Mouse (Mus musculus) retina, postnatal 1 day (tissue): ENCODE data around the gene Olfr1128.
A peak's percentile ranks its signal among the peaks of the same experiment; 100 is the strongest.
"Not testable (repeated sequence)": the region's sequence is repeated elsewhere in the genome, so short reads cannot be mapped to it uniquely, and the experiment has no call there.

ENCODE experiments used
- DNase-seq: peaks from one replicate; pipeline ENCODE4 v3.0.0-alpha.2; 2012

Olfr1128 gene

DNA sequence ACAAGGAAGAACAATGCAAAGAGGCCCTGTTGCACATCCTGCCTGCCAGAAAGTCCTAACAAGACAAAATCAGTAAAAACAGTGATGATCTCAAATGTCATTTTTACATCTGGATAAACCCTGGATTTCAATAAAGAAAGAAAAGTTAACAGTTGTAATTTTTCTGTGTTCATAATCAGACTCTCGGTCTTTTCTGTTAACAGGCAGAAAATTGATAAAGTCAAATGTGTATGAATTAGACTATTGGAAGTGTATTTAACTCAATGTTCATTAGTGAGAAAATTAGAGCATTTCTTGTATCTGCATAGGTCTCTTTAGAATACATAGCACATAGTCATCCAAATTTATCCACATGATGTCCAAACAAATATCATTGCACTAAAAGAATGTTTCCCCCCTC is at the start of gene Olfr1128:
Gene Olfr1128 (minus strand): TSS at position 101 of the 400 bp plus-strand sequence.
- no peak for DNase-seq

DNA sequence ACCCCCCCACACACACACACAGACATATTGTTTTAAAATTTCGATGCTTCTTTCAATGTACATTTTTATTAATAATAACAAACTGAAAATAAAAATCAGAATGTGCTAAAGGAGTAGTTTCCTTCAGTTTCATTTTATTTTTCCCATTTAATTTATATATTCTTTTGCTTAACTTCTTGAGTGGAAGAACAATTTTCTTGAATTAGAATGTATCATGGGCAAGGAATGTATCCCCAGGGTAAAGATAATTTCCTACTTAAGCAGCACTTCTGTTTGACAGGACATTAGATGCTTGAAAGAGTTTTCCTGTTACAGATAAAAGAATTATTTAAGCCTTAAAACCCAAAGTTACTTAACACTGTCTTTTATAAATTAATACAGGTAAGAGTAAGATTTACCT is 28.3 kb upstream of the Olfr1128 start, which contains the start of gene Olfr1129:
Gene Olfr1129 (plus strand): TSS at position 301 of the 400 bp plus-strand sequence.
- not testable (repeated sequence) for DNase-seq

DNA sequence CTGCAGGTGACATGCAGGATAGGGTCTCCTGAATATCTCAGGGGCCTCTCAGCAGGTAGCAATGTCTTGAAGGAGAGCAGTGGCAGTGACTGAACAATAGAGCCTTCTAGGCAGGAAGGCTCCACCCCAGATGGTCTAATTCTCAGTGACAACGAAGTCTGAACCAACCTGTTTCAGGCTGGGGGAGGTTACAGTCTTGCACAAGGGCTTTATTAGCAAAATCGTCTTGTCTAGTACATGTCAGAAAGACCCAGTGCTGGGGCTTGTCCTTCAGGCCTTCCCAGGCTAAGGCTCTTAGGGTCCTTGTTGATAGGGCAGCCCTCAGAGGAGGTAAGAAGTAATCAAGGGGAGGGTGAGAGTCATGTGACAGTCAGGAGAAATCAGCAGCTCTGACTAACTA is 10.5 kb downstream of the Olfr1128 start:
- DNase-seq = no peak

DNA sequence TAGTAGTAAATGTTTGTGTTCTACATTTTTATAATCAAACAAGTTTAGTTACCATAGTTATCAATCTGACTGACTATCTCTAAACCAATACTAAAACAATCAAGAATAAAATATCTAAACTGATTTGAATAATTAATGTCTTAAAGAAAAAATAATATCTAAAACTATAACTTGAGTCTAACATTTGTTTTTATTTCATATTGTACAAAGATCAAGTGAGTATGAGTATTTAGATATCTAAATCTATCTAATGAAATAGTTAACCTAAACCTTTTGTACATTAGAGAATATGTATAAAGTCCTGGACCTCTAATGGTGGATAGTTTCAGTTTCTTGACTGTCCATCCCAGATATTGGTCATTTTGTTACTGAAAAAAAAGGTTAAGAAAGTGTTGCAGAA is 13.8 kb downstream of the Olfr1128 start, which contains the start of gene Olfr153:
Gene Olfr153 (plus strand): TSS at position 301 of the 400 bp plus-strand sequence.
- no peak for DNase-seq

DNA sequence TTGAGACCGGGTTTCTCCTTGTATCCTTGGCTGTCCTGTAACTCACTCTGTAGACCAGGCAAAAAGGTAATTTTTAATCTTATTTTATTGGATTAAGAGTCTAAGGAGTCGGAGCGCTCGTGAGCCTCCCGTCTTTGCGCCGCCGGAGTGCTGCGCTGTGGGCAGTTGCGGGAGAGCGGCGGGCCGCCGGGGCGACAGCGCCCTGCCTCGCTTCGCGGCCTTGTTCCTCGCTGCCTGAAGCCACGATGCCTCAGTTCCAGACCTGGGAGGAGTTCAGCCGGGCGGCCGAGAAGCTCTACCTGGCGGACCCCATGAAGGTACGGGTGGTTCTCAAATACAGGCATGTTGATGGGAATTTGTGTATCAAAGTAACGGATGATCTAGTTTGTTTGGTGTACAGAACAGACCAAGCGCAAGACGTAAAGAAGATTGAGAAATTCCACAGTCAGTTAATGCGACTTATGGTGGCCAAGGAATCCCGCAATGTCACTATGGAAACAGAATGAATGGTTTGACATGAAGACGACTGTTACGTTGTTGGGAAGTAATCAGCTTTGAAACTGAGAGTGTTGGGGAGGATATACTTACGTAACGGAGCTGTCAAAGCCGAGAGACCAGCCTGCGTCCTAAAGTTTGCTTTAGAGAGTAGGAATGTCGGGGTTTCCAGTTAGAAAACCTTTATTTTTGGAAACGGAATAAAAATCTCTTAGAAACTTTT is 19.3 kb downstream of the Olfr1128 start:
- peak; percentile 12 for DNase-seq

DNA sequence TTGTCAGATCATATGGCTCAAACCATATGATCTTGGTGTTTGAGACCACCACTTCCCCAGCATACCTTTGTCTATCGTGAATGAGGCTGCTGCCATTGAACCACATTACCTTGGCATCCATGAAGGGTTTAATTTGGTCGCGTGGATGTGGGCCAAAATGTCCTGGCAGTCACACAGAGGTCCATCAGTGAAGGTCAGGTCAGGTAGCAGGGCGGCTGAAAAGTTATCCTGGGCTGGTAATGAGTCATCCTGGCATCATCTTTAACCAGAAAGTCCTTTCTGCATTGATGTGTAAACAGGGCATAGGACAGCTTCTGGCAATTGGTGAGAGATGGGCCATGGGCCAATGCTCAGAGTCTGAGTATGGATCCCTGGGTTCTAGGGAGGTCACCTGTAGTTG is 24.7 kb downstream of the Olfr1128 start:
- no peak for DNase-seq

DNA sequence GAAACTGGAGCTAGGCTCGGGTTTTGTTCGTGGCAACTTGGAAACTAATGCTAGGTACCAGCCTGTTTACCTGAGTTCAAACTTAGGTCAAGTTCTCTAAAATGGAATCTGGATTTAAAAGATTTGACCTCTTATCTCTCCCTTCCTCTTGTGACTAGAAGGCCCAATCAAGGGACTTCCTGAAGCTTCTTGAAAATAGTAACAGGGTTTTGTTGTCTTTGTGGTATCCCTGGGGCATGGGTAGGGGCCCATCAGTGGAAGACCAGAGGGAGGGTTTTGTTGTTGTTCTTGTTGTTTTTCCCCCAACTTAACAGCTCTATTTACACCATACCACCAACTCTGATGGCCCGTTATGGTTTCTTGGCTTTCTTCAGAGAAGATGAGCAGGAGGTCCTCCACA is 28.8 kb downstream of the Olfr1128 start:
- no peak for DNase-seq

DNA sequence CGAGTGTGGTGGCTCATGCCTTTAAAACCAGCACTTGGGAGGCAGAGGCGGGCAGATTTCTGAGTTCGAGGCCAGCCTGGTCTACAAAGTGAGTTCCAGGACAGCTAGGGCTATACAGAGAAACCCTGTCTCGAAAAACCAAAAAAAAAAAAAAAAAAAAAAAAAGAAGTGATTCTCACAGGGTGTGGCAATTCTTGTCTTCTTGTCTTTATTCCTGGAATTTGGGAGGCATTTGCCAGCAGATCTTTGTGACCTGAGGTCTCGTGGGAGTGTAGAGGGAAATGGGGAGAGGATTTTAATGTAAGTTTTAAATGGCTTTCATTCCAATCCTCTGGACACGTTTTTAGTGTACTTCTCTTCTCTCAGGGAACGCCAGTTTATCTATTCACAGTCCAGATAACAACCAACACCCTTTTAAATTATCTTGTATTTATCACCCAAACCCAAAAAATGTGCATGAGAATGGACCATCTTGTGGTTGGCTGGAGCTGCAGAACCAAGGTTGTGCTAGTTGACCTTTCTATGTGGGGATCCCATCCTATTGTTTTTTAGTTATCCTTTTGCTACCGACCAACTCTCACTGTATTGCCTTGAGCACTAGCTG is 29.8 kb downstream of the Olfr1128 start:
- DNase-seq = no peak

DNA sequence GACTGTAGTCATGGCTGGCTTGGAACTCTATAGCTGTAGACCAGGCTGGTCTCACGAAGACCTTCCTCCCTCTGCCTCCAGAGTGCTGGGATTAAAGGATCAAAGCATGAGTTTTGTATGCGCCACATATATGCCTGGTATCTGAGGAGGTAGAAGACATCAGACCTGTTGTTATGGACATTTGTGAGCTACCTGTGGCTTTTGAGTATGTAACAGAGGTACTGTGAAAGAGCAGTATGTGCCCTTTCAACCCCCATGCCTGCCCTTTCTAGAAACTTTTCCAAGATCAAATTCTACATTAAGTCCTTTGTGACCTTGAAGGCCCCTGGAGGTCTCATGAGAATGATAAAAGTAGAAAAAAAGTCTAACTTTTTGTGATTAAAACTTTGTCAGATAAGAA is 30.3 kb downstream of the Olfr1128 start:
- DNase-seq = no peak

DNA sequence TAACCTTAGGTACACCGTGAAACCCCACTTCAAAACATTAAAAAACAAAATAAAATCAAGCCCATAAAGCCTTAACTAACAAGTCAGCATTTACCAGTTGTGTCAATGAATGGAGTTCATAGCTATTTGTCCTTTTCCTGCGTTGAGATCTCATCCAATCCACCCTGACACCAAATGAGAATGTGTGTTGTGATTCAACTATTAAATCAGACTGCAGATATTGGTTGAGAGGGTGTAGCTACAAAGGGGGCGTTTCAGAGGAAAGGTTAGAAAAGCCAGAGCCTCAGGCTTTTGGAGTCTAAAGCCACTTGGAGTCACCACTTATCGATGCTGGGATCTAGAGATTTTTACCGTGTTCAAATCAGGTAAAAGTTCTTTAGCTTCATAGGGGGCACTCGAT is 39.1 kb downstream of the Olfr1128 start, which contains the start of gene Pramel6:
Gene Pramel6 (plus strand): TSS at position 301 of the 400 bp plus-strand sequence.
- no peak for DNase-seq

DNA sequence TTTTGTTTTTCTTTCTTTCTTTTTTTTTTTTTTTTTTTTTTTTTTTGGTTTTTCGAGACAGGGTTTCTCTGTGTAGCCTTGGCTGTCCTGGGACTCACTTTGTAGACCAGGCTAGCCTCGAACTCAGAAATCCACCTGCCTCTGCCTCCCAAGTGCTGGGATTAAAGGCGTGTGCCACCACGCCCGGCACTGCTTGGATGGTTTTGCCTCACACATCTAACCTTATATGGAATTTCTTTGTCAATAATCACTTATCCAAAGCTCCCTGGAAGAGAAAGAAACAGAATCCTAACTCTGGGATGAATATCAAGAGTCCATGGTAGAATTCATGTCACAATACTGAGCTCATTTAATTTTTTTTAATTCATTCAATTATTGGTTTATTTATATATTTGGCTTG is 48.3 kb downstream of the Olfr1128 start, which contains the start of gene Pramel7:
Gene Pramel7 (minus strand): TSS at position 101 of the 400 bp plus-strand sequence.
- DNase-seq = not testable (repeated sequence)
